Mouse (Mus musculus) brain, adult 10 weeks (tissue): Measurements from ENCODE around the gene Ss18l2. TPM values are rescaled to one million over a fixed set of nuclear protein-coding genes. Genes with fewer than 3 reads are reported as not detected.

Source experiments
- polyA plus RNA-seq: library from polyadenylated mRNA; stranded (reverse); fragments of 350-450 nt; fragmentation: Illumina TruSeq; extraction: RNeasy Lipid Tissue Mini Kit (QIAGEN cat#74804); gene quantifications from one replicate; pipeline ENCODE4 v1.2.3, GENCODE M21; 2015; ENCODE audit warnings: low read depth, low replicate concordance

Ss18l2 gene
- polyA plus RNA-seq: 153 TPM

GRCm38 (mm10) chr9:121709898-121710583 lies at the start of gene Ss18l2:
Gene Ss18l2, plus strand, starts transcription at chr9:121710329.

DNA sequence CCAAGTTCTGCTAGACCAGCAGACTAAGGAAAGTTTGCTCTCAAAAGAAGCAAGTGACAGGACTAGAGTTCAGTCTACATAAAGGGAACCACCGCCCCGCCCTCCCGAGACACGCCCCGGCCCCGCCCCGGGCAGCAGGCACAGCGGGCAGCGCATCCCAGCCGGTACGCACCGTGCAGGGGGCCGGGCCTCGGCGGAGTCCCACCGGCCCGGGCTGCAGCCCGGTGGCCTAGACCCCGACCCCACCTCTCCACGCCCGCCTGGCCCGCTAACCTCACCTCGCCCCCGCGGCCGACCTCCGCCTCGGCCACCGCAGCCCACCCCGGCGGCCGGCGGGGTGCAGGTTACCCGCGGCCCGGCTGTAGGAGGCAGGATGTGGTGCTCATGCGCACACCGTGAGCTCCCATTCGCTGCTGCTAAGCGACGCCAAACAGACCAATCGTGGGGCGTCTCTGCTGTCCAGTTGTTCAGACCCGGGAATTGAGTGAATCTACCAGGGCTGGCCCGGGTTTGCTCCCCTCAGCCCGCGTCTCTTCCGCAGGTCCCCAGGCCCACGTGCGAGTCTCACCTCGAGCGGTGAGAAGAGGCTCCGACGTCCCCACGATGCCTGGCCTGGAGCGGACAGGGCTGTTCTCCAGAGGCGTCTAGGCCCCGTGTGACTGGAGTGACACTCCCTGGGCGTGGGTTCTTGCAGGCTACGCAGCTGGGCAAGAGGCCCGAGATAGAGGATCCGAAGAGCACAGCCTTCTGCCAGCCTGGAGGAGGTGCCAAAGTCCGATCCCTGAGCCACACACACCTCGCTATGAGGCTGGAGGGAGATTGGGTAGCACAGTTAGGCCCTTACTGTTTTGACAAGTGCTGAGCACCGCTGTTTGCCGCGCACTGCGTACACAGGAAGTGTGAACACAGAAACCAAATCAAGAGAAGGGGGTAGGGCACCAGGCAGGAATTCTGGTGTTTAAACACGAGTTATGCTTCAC lies 5.2 kb upstream of the Ss18l2 start, which contains the start of gene Sec22c:
Sec22c (minus strand) TSS at position 845 of the 980 bp plus-strand sequence.

DNA sequence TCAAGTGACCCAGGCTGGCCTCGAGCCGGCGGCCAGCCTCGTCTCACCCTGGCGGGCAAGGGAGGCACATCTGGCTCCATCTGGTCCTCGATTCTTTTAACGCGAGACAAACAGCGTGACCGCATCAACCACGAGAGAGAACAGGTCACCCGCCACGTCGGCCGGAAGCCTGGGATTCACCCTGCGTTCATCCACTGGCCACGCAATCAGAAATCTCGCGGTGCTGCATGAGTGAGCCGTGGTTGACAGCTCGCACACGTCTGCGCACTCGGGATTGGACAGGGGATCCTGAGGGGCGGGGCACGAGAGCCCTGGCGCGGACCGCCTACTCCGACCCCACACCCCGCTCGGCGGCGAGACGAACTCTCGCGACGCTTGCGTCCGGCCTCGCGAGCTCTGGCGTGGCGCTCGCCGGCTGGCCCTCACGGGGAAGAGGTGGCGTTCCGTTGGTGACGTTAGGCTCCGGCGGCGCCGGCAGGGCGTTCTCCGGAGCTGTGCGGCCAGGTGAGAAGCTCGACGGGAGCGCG lies 8.7 kb downstream of the Ss18l2 start, which contains the start of gene Nktr:
Nktr (plus strand) TSS at position 378 of the 527 bp plus-strand sequence.

DNA sequence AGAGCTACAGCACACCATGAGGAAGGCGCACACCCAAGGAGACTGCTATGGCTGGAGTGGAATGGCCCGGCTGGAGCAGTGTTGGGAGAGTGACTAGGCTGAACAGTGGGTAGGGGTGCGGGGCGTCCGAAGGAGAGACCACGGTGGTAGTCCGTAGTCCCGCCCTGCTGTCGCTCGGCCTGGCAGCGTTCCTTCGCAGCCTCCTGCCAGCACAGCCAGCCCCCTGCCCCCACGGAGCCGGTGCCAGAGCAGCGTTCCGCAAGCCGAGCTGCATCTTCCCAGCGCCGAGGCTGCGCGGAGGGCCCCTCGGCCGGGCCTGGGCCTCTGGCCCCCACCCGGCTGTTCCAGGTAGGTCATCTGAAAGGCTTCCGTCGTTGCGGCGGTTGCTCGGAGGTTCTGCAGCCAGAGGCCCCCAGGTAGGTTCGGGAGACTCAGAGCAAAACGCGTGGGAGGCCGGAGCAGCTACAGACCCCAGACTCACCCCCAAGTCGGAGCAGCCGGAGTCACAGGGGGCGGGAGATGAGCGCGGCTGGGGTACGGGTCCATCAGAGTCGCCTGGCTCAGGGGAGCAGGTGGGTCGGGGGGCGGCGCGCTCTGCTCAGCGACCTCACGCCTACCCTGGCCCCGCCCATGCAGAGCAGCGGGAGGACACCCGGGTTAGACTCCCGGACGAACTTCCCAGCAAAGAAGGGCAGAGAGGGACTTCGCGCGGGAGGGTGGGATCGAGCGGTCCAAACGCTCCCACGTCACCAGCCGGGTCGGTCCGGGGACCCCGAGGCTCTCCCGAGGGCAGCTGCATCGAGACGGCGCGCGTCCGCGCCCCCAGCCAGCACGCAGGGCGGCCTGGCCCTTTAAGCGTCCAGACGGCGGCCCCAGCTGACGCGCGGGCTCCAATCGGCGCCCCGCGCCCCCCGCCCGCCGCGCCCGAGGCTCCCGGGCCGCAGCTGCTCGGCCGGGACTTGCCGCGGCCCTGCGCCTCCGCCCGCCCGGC lies 49.3 kb downstream of the Ss18l2 start, which contains the start of gene Zfp651:
Zfp651 (plus strand) TSS at position 240 of the 991 bp plus-strand sequence.

Other genes starting within 250 kb of the Ss18l2 start
- 748 TPM for gene Cck, start 214.6 kb upstream of the Ss18l2 start, polyA plus RNA-seq
- 1.0 TPM for gene Lyzl4, start 68.2 kb upstream of the Ss18l2 start, polyA plus RNA-seq
- gene Vipr1, start 67.6 kb upstream of the Ss18l2 start, polyA plus RNA-seq: 18.4 TPM
- gene Sec22c, start 4.8 kb upstream of the Ss18l2 start, polyA plus RNA-seq: 21.1 TPM
- 73.3 TPM for gene Nktr, start 8.8 kb downstream of the Ss18l2 start, polyA plus RNA-seq
- gene Zfp651, start 49.0 kb downstream of the Ss18l2 start, polyA plus RNA-seq: 67.7 TPM
- 4.7 TPM for gene Klhl40, start 67.3 kb downstream of the Ss18l2 start, polyA plus RNA-seq
- 12.9 TPM for gene Hhatl, start 82.2 kb downstream of the Ss18l2 start, polyA plus RNA-seq
- 12.7 TPM for gene Ccdc13, start 129.1 kb downstream of the Ss18l2 start, polyA plus RNA-seq
- 133 TPM for gene Higd1a, start 148.0 kb downstream of the Ss18l2 start, polyA plus RNA-seq
- 4.1 TPM for gene Ackr2, start 188.0 kb downstream of the Ss18l2 start, polyA plus RNA-seq
- gene Cyp8b1, start 206.0 kb downstream of the Ss18l2 start, polyA plus RNA-seq: not detected
- gene Fam198a, start 240.7 kb downstream of the Ss18l2 start, polyA plus RNA-seq: 4.8 TPM